Mouse (Mus musculus): ENCODE measurements around the gene Ripk1.
A peak's percentile ranks its signal among the peaks of the same experiment; 100 is the strongest.
"Not testable (repeated sequence)": the region's sequence is repeated elsewhere in the genome, so short reads cannot be mapped to it uniquely, and the experiment has no call there.

Ripk1 gene

GRCm38 (mm10) chr13:34038056-34038432 lies 35.9 kb downstream of the Ripk1 start:
- DNase-seq (ENCODE audit: low read depth, low spot score): no peak

- no peak for DNase-seq (ENCODE audit: low read depth, low spot score)
Measured at GRCm38 (mm10) chr13:34038901-34039341, 36.8 kb downstream of the Ripk1 start.

DNA sequence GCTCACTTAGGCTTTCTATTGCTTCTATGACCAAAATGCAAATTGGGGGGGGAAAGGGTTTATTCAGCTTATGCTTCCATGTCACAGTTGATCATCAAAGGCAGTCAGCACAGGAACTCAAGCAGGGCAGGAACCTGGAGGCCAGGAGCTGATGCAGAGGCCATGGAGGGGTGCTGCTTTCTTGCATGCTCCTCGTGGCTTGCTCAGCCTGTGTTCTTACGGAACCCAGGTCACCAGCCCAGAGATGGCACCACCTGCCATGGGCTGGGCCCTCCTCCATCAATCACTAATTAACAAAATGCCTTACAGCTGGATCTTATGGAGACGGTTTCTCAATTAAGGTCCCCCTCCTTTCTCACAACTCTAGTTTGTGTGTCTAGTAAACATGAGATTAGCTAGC lies 37.9 kb downstream of the Ripk1 start:
- no peak for DNase-seq (ENCODE audit: low read depth, low spot score)

- DNase-seq (ENCODE audit: low read depth, low spot score): no peak
Measured at GRCm38 (mm10) chr13:34043716-34044393, 41.7 kb downstream of the Ripk1 start.

GRCm38 (mm10) chr13:34045511-34046249 lies 43.5 kb downstream of the Ripk1 start:
- no peak for DNase-seq (ENCODE audit: low read depth, low spot score)

DNA sequence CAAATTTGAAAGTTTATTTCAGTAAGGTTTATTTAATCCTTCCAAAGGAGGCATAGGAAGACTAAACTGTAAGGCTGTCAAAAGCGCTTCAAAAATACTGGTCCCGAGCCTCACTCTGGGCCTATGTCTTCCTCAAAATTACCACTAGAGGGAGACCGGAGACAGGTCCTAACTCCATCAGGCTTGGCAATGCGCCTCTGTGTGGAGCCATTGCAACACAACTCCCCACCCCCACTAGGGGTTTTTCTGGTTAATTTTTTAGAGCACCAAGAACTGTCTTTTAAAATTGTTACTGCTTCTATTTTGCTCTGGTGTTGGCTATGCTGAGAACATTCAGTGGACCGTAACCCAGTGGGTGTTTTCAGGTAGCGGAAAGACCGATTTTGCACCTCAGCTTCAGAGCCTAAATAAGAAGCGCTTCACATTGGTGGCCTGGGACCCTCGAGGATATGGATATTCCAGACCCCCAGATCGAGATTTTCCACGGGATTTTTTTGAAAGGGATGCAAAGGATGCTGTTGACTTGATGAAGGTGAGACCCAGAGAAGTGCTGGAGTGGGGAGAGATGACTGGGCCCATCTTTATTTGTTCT lies 44.4 kb downstream of the Ripk1 start:
- peak; percentile 64 for DNase-seq (ENCODE audit: low read depth, low spot score)

- no peak for DNase-seq (ENCODE audit: low read depth, low spot score)
Measured at GRCm38 (mm10) chr13:34047526-34047925, 45.4 kb downstream of the Ripk1 start.

DNA sequence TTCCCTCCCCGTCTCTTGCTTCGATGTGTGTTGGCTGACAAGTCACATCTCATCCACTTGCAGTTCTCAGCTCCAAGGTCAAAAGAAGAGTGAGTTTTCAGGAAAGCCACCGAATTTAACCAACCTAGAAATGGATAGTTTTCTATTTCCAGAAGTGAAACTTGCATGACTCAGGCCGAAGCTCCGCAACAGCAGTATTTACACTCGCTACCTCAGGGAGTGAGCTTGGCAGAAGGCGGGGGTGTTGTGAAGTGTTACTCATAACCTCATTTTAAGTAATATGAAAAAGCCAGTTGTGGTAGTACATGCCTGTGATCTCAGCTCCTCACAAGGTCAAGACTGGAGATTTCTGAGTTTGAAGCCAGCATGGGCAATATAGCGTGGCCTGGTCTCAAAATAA lies 48.3 kb downstream of the Ripk1 start:
- DNase-seq (ENCODE audit: low read depth, low spot score): no peak

DNA sequence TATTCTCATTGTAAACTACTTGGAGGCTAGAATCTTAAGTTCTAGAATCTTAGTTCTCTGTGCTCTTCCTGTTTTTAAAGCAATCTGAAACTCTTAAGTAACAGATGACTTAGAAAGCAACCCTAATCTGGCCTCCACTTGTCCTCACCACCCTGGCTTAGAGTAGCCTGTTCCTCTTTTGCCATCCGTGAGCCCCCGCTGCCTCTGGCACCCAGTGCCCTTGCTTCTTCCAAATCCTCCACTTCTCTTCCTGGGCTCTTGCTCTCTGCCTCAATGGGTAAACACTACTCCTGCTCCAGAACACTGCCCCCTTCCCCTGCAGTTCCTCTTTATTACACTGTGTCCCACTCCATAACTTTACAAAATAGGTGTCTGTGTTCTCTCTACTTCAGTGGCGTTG lies 49.5 kb downstream of the Ripk1 start:
- DNase-seq (ENCODE audit: low read depth, low spot score): no peak

- no peak for DNase-seq (ENCODE audit: low read depth, low spot score)
Measured at GRCm38 (mm10) chr13:34053673-34054282, 51.6 kb downstream of the Ripk1 start.

DNA sequence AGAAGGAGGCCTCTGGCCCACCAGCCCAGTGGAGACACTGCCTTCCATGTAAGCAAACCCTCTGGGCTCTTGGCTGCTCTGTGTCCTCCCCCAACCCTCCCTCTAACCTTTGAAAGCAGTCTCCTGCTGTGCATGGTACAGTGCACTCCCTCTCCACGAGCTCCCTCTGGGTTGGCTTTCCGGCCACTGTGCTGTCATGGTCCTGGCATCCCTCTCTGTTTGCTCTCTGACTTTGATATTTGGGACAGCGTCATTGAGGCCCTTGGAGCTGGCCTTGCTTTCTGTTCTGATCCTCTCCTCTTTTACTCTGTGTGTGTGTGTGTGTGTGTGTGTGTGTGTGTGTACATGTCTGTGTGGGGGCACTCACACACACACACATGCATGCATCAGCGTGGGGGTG lies 52.2 kb downstream of the Ripk1 start:
- DNase-seq (ENCODE audit: low read depth, low spot score): no peak

- no peak for DNase-seq (ENCODE audit: low read depth, low spot score)
Measured at GRCm38 (mm10) chr13:34054983-34055382, 52.8 kb downstream of the Ripk1 start.

DNA sequence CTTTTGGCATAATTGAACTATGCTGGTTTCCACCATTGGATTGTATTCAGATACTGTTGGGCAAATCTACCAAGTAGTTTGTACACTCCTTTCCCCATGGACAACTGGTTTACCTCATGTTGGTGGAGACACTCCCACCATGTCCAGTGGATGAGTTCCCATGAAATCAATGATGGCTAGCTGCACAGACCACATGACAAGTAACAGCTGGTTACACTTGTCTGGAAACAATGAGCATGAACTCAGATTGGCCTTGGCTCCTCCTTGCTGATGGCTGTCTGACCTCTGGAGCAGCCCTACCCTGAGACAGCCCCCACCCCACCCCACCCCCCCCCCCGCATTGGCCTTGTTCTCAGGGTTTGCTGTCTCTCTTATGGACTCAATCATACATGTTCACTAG lies 55.1 kb downstream of the Ripk1 start:
- DNase-seq (ENCODE audit: low read depth, low spot score): no peak

- no peak for DNase-seq (ENCODE audit: low read depth, low spot score)
Measured at GRCm38 (mm10) chr13:34060061-34060460, 57.9 kb downstream of the Ripk1 start.

DNA sequence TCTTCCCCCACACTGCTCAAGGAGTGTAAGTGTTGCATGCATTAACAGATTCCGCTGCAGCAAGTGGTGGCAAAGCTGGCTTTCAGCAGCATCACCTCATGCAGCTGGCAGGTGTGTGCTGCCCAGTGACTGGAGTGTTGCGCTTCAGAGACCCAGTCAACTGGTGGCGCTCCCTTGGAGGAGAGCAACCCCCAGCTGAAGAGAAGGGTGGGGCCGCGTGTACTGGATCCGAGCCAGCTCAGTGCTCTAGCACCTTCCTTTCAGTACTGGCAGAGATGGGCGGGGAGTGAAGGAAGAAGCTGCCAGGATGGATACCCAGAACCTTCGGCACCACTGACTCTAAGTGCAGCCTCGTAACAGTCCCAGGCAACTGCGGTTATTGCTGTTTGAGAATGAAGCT lies 60.3 kb downstream of the Ripk1 start:
- DNase-seq (ENCODE audit: low read depth, low spot score): no peak

DNA sequence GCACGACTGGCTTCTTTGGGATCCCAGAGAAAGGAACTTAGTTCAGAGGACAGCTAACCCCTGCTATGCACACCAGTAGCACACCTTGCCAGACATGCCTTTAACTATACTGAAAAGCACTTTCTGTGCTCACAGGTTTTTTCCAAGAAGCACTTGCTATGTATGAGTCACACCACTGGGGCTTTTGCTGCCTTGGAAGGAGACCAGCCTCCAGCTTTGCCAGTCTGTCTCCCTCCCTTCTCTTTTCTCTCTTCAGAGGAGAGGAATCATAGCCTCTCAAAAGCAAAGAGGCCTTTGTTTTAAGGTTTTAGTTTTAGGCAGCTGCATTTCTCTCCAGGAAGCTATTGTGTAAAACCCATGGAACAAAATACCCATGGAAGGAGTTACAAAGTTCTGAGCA lies 64.2 kb downstream of the Ripk1 start:
- no peak for DNase-seq (ENCODE audit: low read depth, low spot score)

DNA sequence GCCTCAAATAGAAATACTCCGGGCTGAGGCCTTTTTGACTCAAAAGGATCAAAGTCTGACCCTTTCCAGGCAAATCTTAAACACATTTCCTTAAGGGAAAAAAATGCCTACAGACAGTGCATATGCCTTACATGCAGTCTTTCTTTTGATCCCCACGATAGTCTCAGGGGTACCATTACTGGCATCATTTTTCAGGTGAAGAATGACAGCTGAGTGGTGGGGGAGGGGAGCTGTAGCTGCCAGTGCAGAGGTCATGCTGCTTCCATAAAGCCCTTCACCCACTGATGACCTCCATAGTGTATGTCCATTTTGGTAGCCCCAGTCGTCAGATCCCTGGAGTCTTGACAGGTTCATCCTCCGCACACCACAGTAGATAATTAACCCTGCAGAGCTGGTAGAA lies 68.1 kb downstream of the Ripk1 start:
- no peak for DNase-seq (ENCODE audit: low read depth, low spot score)

GRCm38 (mm10) chr13:34071836-34072235 lies 69.7 kb downstream of the Ripk1 start:
- DNase-seq (ENCODE audit: low read depth, low spot score): no peak

GRCm38 (mm10) chr13:34072847-34073246 lies 70.7 kb downstream of the Ripk1 start:
- no peak for DNase-seq (ENCODE audit: low read depth, low spot score)

DNA sequence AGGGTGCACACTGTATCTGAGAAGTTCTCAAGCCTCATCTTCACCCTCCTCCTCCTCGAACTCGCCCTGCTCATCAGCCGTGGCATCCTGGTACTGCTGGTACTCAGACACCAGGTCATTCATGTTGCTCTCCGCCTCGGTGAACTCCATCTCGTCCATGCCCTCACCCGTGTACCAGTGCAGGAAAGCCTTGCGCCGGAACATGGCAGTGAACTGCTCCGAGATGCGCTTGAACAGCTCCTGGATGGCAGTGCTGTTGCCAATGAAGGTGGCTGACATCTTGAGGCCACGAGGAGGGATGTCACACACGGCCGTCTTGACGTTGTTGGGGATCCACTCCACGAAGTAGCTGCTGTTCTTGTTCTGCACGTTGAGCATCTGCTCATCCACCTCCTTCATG lies 72.3 kb downstream of the Ripk1 start:
- DNase-seq (ENCODE audit: low read depth, low spot score): not testable (repeated sequence)

DNA sequence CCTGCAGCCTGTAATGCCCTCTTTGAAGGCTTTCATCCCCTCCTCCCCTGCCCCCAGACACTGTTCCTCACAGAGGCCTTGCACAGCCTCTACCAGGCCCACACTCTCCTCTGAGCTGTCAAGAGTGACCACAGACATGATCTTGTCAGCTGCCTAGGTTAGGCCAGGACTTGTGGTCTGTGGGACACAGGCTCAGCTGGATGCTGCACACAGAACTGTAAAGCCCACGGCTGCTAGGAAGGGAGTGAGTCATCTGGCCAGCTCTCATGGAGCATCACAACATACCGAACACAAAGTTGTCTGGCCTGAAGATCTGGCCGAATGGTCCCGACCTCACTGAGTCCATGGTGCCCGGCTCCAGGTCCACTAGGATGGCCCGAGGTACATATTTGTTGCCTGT lies 73.7 kb downstream of the Ripk1 start:
- not testable (repeated sequence) for DNase-seq (ENCODE audit: low read depth, low spot score)
